Mouse (Mus musculus): Measurements from ENCODE around the gene Wdr61.

Gene Wdr61

GRCm38 (mm10) chr9:54733921-54734638, at the start of gene Wdr61:
Wdr61 (minus strand) TSS chr9:54734519.
- peak; percentile 97 for DNase-seq (ENCODE audit: low spot score)

- DNase-seq (ENCODE audit: low spot score) = no peak
Measured at GRCm38 (mm10) chr9:54784003-54784402, 49.7 kb upstream of the Wdr61 start.

- no peak for DNase-seq (ENCODE audit: low spot score)
Measured at GRCm38 (mm10) chr9:54782504-54782903, 48.2 kb upstream of the Wdr61 start.

- DNase-seq (ENCODE audit: low spot score) = no peak
Measured at GRCm38 (mm10) chr9:54779280-54779679, 45.0 kb upstream of the Wdr61 start.

- no peak for DNase-seq (ENCODE audit: low spot score)
Measured at GRCm38 (mm10) chr9:54776451-54776982, 42.2 kb upstream of the Wdr61 start.

GRCm38 (mm10) chr9:54770140-54770780, 35.9 kb upstream of the Wdr61 start:
- no peak for DNase-seq (ENCODE audit: low spot score)

GRCm38 (mm10) chr9:54765336-54766085, 31.2 kb upstream of the Wdr61 start:
- no peak for DNase-seq (ENCODE audit: low spot score)

GRCm38 (mm10) chr9:54764561-54765217, 30.4 kb upstream of the Wdr61 start, which contains the start of gene Crabp1:
Crabp1 (plus strand) TSS chr9:54764748.
- no peak for DNase-seq (ENCODE audit: low spot score)

- no peak for DNase-seq (ENCODE audit: low spot score)
Measured at GRCm38 (mm10) chr9:54764091-54764490, 29.8 kb upstream of the Wdr61 start.

- DNase-seq (ENCODE audit: low spot score) = no peak
Measured at GRCm38 (mm10) chr9:54759592-54759991, 25.3 kb upstream of the Wdr61 start.

GRCm38 (mm10) chr9:54752944-54753295, 18.6 kb upstream of the Wdr61 start:
- DNase-seq (ENCODE audit: low spot score) = no peak

- DNase-seq (ENCODE audit: low spot score) = no peak
Measured at GRCm38 (mm10) chr9:54752201-54752943, 18.1 kb upstream of the Wdr61 start.

GRCm38 (mm10) chr9:54751684-54752083, 17.4 kb upstream of the Wdr61 start:
- no peak for DNase-seq (ENCODE audit: low spot score)

- no peak for DNase-seq (ENCODE audit: low spot score)
Measured at GRCm38 (mm10) chr9:54750215-54750981, 16.1 kb upstream of the Wdr61 start.

- DNase-seq (ENCODE audit: low spot score) = no peak
Measured at GRCm38 (mm10) chr9:54745740-54746370, 11.5 kb upstream of the Wdr61 start.

- DNase-seq (ENCODE audit: low spot score) = no peak
Measured at GRCm38 (mm10) chr9:54743891-54744290, 9.6 kb upstream of the Wdr61 start.

GRCm38 (mm10) chr9:54738376-54738775, 4.1 kb upstream of the Wdr61 start:
- no peak for DNase-seq (ENCODE audit: low spot score)

- DNase-seq (ENCODE audit: low spot score) = peak; percentile 50
Measured at GRCm38 (mm10) chr9:54736284-54736701, 2.0 kb upstream of the Wdr61 start.

- DNase-seq (ENCODE audit: low spot score) = no peak
Measured at GRCm38 (mm10) chr9:54734639-54735252, 427 bp upstream of the Wdr61 start.

GRCm38 (mm10) chr9:54732122-54732521, 2.2 kb downstream of the Wdr61 start:
- DNase-seq (ENCODE audit: low spot score) = no peak
